Mouse (Mus musculus) left cerebral cortex, adult 11 months (tissue): Measurements from ENCODE around the gene Eef1akmt1.

Source experiments
- DNase-seq: peaks from one replicate; pipeline ENCODE4 v3.0.0; 2022; ENCODE audit warnings: low spot score

The Eef1akmt1 gene

DNA sequence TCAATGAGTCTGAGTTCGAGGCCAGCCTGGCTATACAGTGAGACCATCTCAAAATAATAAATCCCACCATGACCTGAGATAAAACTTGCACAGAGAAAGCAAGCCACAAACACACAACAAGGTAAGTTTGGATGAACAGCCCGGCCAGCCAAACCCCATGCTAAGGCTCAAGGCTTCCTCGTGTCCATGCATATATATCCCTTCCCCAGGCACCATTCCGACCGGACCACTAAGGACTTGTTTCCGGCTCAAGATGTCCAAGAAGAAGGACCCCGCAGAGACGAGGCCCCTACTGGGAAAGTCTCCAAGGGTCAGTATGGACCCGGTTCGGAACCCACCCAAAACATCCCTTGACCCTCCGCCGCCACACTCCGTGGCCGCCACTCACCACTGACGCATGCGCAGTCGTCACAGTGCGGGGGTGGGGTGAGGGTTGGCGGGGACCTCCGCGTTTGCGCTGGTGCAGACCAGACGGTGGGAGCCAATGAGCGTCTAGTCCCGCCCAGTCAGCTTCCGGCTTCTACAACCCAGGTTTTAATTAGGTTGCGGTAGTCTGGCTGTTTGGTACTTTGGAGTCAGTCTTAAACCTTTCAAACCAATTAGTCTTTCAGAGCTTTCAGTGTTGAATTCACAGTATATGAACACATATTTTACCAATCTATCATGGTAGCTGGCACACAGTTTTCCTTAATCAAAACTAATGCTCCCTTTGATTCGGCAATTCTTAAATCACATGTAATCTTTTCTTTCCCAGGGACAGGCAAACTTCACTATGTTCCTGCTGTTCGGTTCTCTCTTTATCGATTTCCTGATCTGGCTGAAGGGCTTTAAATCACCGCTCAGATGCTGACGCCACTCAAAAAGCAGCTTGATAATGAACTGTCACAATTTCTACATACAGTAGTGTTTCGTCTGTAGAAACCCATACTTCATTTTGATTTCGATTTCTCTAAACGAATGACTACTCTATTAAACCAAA is at the start of gene Eef1akmt1:
Gene Eef1akmt1 (minus strand): TSS at position 458 of the 979 bp plus-strand sequence.
- DNase-seq: peak; percentile 90

GRCm38 (mm10) chr14:57620598-57621236 is 49.3 kb upstream of the Eef1akmt1 start:
- DNase-seq: no peak

DNA sequence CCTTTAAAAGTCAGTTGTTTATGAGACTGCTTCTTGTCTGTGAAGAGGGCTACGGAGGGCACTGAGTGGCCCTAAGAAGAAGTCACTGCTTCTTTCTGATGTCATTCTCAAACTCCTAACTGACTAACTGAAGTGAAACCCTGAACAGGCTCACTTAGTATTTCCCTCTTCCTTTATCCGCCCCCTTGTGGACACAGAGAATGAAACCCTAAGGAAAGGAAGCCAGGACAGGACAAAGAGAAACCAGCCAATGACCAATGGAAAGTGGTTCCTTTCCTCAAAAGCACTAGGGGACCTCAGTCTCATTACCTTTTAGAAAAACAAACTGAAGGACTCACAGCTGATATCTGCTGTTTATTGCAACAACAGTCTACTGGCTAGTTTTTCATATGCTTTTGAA is 48.1 kb upstream of the Eef1akmt1 start:
- peak; percentile 30 for DNase-seq

GRCm38 (mm10) chr14:57617675-57618074 is 46.3 kb upstream of the Eef1akmt1 start:
- DNase-seq: no peak

DNA sequence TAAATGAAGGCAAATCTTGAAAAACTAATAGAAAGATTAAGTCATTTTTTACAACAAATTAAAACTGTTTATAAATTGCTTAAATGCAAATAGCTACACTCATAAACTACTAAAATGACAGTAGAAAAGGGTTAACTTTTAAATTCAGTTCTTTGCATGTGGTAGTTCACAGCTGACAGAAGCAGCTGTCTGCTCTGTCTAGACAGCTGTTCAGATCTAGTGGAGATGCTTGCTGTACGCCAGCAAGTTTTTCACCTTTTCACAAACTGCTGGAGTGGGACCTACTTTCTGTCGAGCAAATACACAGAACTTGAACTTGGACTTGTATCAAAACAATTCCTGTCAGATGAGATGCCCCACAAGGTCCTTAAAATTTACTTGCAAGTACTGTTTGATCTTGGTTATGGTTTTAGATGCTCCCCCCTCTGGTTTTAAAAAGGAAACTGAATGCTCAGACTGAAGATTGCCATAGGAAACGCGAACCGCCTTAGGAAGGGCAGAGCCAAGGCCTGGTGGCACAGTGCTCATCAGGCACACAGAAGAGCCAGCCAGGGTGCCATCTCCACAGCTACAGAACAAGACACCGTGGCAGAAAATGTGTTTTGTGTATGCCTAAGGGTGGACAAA is 45.0 kb upstream of the Eef1akmt1 start:
- no peak for DNase-seq

DNA sequence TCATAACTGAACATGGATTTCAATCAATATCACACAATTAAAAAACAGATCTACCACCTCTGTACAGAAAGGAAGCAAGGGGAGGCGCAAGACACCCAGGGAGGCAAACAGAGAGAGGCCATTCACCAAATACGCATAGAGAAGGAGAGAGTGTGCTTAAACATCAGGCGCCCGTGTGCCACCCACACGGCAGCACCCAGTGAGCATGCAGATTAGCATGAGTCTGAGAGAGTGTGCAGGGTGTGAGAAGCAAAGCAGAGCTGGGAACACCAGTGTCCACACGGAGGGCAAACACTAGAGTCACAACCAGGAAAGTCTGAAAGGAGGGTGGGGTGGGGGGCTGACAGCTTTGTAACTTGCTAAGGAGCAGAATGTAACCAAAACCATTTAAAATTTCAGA is 44.4 kb upstream of the Eef1akmt1 start:
- DNase-seq: no peak

DNA sequence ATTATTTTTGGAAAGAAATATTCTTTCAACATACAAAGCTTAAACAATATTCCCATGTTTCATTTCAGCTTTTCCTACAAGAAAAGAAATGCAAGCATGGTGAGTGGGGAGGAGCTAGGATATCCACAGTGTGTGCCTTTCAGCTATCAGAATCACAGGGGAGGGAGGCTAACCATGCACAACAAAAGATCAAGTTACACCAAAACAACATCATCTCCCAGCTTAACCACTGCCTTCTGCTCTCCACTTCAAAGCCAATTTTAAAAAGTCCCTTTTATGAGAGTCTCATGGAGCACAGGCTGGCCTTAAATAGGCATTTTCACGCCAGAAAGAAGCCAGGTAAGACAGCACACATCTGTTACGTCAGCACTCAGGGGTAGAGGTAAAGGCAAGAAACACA is 39.6 kb upstream of the Eef1akmt1 start:
- no peak for DNase-seq

- DNase-seq: peak; percentile 12
Measured at GRCm38 (mm10) chr14:57609816-57610329, 38.5 kb upstream of the Eef1akmt1 start.

DNA sequence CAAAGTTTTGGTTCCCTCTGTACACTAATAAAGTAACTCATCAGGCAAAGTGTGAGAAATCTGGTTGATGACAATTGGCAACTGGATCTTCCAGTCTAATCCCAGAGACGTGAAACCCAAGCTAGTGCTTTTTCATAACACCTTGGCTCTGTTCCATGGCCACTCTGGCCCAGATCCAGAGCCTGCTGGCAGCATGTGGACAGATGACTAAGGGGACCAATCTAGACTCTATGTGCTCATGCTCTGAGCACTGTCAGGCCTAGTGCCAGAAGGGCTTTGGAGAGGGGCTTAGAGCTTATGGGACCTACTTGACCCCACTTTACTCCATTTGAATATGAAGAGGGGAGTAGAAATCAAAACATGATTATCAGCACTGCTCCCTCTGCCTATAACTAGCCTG is 36.1 kb upstream of the Eef1akmt1 start:
- peak; percentile 68 for DNase-seq

GRCm38 (mm10) chr14:57606663-57607365 is 35.4 kb upstream of the Eef1akmt1 start:
- no peak for DNase-seq

DNA sequence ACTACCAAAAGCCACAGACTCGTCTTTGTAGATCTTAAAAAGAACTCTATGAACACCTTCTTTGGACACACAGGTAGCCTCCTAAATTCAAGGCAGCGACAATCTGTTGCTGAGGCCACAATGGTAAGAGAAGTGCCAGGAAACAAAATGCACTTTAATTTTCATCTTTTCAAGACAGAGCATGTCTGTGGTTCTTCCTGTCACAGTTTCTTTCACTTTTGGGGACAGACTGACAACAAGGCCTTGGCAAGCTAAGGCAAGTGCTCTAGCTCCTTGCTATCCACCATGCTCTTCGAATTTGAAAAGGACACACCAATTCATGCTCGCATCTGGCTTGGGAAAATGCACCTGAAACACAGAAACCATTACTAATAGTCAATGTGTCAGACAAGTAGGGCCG is 21.9 kb upstream of the Eef1akmt1 start:
- no peak for DNase-seq

- DNase-seq: no peak
Measured at GRCm38 (mm10) chr14:57591830-57592229, 20.4 kb upstream of the Eef1akmt1 start.

- DNase-seq: no peak
Measured at GRCm38 (mm10) chr14:57576364-57577060, 5.1 kb upstream of the Eef1akmt1 start.

DNA sequence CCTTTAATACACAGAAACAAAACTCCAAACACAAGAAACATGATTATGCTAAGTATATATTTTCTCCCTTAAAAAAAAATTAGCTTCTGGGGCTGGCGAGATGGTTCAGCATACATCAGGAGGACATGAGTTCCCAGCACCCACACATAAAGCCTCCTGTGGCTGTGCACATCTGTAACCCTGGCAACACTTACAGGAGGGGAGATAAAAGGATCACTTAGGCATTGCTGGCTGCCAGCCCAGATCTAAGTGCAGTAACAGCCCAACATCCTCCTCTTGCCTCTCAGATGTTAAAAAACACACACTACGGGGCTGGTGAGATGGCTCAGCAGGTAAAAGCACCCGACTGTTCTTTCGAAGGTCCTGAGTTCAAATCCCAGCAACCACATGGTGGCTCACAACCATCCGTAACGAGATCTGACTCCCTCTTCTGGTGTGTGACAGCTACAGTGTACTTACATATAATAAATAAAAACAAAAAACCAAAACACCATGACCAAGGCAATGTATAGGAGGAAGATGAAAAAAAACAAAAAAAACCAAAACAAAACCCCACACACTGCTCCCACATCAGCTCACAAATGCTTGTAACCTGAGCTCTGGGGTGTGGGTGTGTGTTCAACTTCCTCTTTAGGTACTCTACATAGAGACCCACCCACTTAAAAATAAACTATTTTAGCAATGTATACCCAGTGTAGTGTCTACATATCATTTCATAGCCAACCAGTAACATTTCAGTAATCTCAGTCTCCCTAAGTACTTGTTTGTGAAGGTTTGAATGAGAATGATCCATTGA is 3.6 kb upstream of the Eef1akmt1 start:
- no peak for DNase-seq

- DNase-seq: no peak
Measured at GRCm38 (mm10) chr14:57565626-57566025, 5.8 kb downstream of the Eef1akmt1 start.

DNA sequence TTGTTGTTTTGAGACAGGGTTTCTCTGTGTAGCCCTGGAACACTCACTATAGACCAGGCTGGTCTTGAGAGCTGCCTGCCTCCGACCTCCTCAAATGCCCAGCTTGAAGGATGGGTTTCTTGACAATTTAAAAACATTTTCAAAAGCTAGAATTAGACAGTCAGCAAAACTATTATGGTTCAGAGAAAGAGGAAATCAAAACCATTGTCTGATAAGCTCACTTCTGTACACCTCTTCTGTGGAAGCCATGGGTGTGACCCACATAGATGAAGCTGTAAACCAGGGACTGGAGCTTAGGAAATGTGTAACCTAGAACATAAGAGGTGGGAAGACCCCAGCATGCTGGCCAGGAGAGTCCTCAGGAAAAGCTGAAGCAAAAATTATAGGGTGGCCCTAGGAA is 14.5 kb downstream of the Eef1akmt1 start:
- no peak for DNase-seq

DNA sequence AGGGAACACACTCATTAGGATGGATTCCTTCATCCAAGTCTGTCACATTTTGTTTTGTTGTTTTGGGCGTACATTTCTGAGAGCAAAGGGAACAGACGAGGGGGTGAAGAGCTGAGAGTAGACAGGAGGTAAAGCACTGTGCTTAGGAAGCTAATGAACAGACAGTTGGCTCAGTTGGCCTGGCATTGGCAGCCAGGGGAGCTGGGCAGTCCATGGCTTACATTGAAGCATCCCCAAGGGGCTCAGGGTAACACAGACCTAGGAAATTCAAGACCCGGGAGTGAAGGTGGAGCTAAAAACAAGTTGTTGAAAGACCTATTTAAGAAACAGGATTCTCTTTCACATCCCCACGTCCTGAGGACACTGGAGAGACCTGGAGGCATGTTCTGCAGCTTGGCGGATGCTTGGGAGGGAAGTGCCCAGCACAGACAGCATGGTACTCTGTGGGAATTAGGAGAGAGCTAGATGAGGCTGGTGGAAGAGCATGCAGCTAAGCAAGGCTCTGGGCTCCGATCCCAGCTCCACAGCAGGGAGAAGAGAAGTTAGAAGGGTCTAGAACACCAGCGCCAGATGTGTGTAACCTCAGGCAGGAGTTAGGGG is 15.8 kb downstream of the Eef1akmt1 start:
- no peak for DNase-seq

- DNase-seq: no peak
Measured at GRCm38 (mm10) chr14:57554434-57554833, 17.0 kb downstream of the Eef1akmt1 start.

- no peak for DNase-seq
Measured at GRCm38 (mm10) chr14:57552945-57553344, 18.5 kb downstream of the Eef1akmt1 start.

- DNase-seq: no peak
Measured at GRCm38 (mm10) chr14:57547062-57547461, 24.4 kb downstream of the Eef1akmt1 start.
